Mouse (Mus musculus) embryonic facial prominence, embryonic 13.5 days (tissue): ENCODE measurements around the gene Ankfn1. TPM values are rescaled to one million over a fixed set of nuclear protein-coding genes. Genes with fewer than 3 reads are reported as not detected.

Source experiments
- ATAC-seq: fragments of 200-750 bp; cut with Nextera tagmentation; 2 replicates; pipeline ENCODE4 v1.8.0; 2017; ENCODE audit warnings: low read depth; ENCODE audit not compliant: insufficient number of reproducible peaks, insufficient read depth, low FRiP score, low TSS enrichment
- H3K27ac ChIP-seq: fragments of 300-500 bp; sonication (generic); 2 replicates; pipeline ENCODE4 v1.5.1; 2015; ENCODE audit warnings: moderate library complexity, mild to moderate bottlenecking, inconsistent platforms
- H3K27me3 ChIP-seq: fragments of 300-500 bp; sonication (generic); 2 replicates; pipeline ENCODE4 v1.6.1; 2015; ENCODE audit warnings: mild to moderate bottlenecking, inconsistent platforms
- H3K36me3 ChIP-seq: fragments of 300-500 bp; sonication (generic); 2 replicates; pipeline ENCODE4 v1.6.1; 2015; ENCODE audit warnings: mild to moderate bottlenecking, inconsistent platforms
- H3K4me1 ChIP-seq: fragments of 300-500 bp; sonication (generic); 2 replicates; pipeline ENCODE4 v1.6.1; 2015; ENCODE audit warnings: inconsistent platforms
- H3K4me2 ChIP-seq: fragments of 300-500 bp; sonication (generic); 2 replicates; pipeline ENCODE4 v1.6.1; 2015; ENCODE audit warnings: moderate library complexity, mild to moderate bottlenecking, inconsistent platforms
- H3K4me3 ChIP-seq: fragments of 300-500 bp; sonication (generic); 2 replicates; pipeline ENCODE4 v1.5.1; 2015; ENCODE audit warnings: mild to moderate bottlenecking, inconsistent platforms
- H3K9ac ChIP-seq: fragments of 300-500 bp; sonication (generic); 2 replicates; pipeline ENCODE4 v1.6.1; 2015; ENCODE audit warnings: mild to moderate bottlenecking, inconsistent platforms
- H3K9me3 ChIP-seq: fragments of 300-500 bp; sonication (generic); 2 replicates; pipeline ENCODE4 v1.6.1; 2016; ENCODE audit warnings: inconsistent platforms
- WGBS: fragments of 180-500 bp; shearing (Covaris S2); methylation state at CpG from one replicate; pipeline ENCODE4 v1.1.7; 2015; ENCODE audit warnings: mixed read lengths; 5-methylcytosine and 5-hydroxymethylcytosine counted together
- polyA plus RNA-seq: library from polyadenylated mRNA; unstranded; fragments of >200 nt; fragmentation: Nextera tagmentation; extraction: Ambion mirVana; gene quantifications from 2 replicates; pipeline ENCODE4 v1.2.1, GENCODE M21; 2015

Gene Ankfn1
- polyA plus RNA-seq, 1 experiment from 2014 or later = 0.34 TPM

DNA sequence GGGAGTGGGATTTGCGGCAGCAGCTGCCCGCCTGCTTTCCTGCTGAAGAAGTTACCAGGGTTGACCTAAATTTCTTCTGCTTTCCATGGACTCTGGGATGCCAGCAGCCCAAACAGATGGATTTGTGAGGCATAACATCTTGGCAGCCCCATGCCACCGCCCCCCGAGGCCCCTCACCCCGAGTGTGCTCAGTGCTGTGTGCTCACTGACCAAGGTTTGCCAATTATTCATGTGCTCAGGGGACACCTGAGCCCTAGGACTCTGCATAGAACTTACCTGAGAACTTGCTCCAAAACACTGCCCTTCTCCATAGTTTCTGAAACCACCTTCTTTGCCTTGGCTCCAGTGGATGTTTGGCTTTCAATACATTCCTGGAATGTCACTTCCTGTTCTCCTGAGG is 421.4 kb downstream of the Ankfn1 start:
- Histone ChIP-seq H3K4me1 (peaks cover 9% of the 10 kb centered on the region), H3K36me3 (no peaks in the 10 kb centered on the region), H3K27me3 (no peaks in the 10 kb centered on the region), H3K4me3 (no peak overlapping the region), H3K27ac (no peak overlapping the region), H3K9me3 (no peaks in the 10 kb centered on the region), H3K4me2 (no peak overlapping the region), H3K9ac (no peak overlapping the region)
- ATAC-seq = no peak
- WGBS = 52% methylated on average over 5 of the region's 5 CpGs

GRCm38 (mm10) chr11:89340238-89340637 is 437.2 kb downstream of the Ankfn1 start:
- Histone ChIP-seq H3K9ac (no peak overlapping the region), H3K4me2 (no peak overlapping the region), H3K4me1 (peaks cover 8% of the 10 kb centered on the region), H3K36me3 (no peaks in the 10 kb centered on the region), H3K9me3 (no peaks in the 10 kb centered on the region), H3K4me3 (no peak overlapping the region), H3K27ac (peak overlapping the region; percentile 33; the same call in 1 of the 2 replicates), H3K27me3 (no peaks in the 10 kb centered on the region)
- WGBS = 32% methylated on average over 12 of the region's 12 CpGs
- no peak for ATAC-seq

Other genes with a start within 250 kb of the Ankfn1 start
- 4.7 and 5.0 TPM in 2 replicates for gene Pctp, start 225.2 kb upstream of the Ankfn1 start, polyA plus RNA-seq